Mouse (Mus musculus): ENCODE results near the gene Hoxc8.

Hoxc8 gene

DNA sequence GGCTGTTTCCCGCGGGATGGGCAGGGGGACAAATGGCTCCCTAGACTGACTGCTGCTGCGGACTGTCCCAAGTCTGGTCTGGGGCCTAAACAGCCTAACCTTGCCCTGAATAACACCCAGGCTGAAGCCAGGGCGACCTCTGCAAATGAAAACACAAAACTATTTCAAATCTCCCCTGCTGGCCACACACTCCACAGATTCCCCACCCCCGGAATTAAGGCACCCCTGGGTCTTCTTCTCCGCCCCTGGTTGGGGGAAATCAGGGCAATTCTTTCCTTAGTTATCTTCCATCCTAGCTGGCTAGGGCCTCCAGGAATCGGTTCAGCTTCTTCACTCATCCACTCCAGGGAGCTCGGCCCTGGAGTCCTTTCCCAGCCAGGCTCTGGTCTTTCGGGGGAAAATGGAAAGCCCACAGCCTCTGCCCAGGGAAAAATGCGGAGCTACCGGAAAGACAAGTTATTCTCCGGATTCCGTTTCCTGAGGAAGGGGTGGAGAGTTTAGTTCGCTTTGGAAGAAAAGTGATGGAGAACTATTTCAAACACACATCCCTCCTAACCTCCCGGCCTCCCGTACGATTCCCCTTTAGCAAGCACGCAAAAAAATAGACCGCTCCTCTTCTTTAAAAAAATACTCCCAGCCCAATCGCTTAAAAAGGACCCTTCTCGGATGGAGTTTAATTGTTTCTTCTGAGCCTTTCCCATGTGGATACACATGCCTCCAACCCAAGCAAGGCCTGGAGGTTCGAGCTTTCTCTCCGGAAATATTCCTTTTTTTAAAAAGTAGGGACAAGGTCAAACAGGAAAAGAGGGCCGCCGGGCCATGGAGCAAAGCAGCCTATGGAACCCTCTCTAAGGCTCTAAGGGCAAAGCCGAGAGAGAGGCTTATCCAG lies 25.2 kb upstream of the Hoxc8 start:
- no peak for DNase-seq

DNA sequence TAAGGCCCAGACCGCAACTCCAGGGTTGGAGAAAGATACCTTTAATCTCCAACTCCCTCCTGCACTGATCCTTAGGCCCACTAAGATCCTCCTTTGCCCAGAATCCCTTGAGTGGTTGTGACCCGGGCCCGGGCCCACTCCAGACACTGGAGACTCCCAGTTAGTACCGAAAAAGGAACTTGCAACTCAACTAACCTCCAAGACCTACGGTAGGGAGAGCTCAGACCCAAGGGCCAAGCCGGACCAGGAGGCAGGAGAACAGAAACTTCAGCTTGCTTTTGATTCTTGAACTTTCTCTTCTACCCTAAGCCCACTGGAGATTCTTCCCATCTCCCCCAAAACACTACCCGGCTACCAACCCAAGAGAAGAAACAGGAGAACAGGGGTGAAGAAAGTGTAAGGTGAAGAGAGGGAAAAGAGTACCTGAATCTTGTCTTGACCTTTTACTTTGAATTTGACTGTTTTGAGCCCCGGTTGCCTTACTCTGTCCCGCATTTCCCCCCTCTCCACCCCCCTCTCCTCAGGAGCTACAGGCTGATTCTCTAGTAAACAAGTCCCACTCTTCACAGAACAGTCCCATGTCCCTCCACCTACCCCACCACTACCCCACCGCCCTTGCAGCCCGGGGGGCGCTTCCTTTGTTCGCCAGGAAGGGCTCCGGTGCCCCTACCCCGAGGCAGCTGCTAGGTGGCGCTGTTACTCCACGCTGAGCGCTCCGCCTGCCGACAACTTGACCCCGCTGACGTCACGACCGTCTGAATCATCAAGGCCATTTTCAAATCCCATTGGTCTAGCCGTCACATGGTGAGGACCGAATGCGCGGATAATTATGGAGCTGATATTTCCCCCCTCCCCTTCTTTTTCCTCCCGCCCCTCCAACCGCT lies 24.3 kb upstream of the Hoxc8 start:
- DNase-seq: peak; percentile 74 to 78

DNA sequence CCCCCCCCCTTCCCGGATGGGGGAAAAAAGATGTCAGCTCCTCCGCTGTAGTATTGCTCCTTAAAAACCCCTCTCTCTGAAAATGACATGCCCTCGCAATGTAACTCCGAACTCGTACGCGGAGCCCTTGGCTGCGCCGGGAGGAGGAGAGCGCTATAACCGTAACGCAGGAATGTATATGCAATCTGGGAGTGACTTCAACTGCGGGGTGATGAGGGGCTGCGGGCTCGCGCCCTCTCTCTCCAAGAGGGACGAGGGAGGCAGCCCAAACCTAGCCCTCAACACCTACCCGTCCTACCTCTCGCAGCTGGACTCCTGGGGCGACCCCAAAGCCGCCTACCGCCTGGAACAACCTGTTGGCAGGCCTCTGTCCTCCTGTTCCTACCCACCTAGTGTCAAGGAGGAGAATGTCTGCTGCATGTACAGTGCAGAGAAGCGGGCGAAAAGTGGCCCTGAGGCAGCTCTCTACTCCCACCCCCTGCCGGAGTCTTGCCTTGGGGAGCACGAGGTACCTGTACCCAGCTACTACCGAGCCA lies 23.6 kb upstream of the Hoxc8 start, which contains the start of gene Hoxc10:
Hoxc10 (plus strand) TSS at position 21 of the 536 bp plus-strand sequence.
- no peak for DNase-seq

DNA sequence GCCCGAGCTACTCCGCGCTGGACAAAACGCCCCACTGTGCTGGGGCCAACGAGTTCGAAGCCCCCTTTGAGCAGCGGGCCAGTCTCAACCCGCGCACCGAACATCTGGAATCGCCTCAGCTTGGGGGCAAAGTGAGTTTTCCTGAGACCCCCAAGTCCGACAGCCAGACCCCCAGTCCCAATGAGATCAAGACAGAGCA lies 23.2 kb upstream of the Hoxc8 start, which contains the start of gene Hoxc5:
Hoxc5 (plus strand) TSS at position 132 of the 199 bp plus-strand sequence.
- no peak for DNase-seq

DNA sequence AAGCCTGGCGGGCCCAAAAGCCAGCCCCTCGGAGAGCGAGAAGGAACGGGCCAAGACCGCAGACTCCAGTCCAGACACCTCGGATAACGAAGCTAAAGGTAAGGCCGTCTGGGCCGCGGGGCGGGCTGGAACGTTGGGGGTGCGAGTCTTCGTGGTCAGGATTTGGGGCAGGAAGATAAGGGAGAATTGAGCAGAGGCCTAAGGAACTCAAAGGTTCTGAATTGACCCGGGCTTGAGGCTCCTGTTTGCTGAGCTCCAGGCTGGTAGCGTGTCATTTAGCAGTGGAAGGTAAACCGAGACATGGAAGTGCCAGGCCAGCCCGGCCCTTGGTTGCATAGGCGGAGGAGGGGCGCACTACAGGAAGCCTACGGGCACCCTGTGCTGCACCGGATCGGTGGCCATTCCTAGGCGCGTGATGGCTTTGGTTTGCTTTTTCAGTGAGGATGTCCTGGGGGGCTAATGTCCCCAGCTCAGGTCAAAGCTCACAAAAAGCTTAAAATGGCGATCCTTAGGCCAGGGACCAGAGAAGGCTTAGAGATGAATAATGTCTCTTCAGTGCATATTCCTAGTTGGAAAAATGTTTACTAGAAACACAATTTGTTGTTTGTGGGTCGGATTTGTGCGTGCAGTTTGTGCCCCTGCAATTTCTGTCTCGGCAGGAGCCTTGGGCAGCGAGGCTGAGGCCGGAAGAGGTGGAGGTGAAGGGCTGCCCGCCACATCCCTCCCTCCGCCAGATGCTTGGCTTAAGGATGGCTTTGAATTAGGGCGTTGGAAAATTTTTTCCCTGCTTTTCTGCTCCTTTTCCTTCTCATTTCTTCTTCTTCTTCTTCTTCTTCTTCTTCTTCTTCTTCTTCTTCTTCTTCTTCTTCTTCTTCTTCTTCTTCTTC lies 22.7 kb upstream of the Hoxc8 start:
- DNase-seq: no peak

DNA sequence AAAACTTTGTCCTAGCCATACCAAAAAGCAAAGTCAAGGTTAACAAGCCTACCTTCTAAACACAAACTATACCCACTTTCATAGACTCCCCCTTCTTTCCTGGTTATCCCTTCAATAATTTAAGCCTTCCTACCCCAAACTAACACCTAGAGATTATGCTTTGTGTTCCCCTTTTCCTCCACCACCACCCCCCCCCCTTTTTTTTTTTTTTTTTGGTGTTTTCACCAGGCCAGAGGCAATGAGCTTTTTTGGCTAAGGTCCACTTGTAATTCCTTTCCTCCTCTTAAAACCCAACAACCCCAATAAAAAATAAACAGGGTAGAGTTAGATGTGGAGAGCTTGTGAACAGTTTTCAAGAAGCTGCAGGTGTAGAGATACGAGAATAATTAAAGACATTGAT lies 21.1 kb upstream of the Hoxc8 start:
- DNase-seq: no peak

DNA sequence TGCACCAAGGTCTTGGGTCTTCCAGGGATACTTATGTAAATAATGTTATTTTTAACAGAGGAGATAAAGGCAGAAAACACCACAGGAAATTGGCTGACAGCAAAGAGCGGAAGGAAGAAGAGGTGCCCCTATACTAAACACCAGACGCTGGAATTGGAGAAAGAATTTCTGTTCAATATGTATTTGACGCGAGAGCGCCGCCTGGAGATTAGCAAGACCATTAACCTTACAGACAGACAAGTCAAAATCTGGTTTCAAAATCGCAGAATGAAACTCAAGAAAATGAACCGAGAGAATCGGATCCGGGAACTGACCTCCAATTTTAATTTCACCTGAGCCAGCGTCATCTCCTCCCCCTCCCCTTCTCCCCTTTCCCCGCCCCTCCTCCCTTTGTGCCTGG lies 19.7 kb upstream of the Hoxc8 start:
- no peak for DNase-seq

DNA sequence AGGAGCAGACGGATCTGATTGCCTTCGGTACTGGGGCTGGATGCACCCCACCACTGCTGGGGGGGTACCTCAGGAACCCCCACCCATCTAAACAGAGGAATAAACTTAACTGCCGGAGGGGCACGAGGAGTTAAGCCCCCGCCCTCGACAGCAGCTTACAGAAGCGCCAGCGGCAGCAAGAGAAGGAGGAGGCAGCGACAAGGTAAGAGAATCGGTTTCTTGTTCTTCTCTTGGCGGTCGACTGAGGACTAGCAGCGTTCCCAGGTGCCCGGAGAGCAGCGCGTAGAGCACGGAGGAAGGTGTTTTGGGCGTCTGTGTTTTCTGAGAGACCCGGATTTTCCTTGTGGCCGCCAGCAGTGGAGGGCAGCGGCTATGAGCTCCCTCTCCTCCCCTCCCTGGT lies 18.2 kb upstream of the Hoxc8 start:
- no peak for DNase-seq

DNA sequence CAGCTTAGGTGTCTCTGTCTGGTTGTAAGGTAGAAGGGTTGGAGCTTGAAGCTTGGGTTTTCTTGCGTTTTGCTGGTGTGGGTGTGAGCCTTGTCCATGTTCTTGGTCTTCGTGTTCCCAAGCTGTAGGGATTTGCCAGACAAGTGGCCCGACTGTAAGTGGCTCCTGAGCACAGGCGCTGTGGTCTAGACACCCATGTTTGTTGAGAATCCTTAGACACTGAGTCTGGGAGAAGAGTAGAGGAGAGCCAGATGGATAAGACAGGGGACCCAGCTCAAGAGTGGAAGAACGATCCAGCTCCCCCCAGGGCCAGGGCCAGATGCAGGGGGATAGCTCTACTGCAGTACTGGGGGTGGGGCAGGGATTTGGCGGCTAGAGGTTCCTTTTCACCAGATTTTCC lies 17.7 kb upstream of the Hoxc8 start:
- DNase-seq: no peak

DNA sequence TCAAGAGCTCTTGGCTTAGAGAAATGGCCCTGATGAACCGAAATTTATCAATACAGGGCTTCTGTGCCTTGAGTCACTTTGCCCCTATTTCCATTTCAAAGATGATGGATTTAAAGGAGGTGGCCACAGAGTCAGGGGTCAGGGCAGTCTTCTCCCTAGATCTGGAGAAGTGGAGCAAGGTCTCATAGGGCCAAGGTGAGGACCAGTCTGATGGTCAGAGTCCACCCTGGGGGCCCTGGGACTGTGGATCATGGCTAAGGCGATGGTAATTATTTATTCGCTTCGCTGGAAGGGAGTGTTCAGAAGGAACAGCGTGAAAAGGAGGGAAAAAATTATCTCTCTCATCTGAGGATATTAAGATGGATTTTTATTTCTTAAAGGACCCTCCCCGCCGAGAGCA lies 15.4 kb upstream of the Hoxc8 start:
- no peak for DNase-seq

DNA sequence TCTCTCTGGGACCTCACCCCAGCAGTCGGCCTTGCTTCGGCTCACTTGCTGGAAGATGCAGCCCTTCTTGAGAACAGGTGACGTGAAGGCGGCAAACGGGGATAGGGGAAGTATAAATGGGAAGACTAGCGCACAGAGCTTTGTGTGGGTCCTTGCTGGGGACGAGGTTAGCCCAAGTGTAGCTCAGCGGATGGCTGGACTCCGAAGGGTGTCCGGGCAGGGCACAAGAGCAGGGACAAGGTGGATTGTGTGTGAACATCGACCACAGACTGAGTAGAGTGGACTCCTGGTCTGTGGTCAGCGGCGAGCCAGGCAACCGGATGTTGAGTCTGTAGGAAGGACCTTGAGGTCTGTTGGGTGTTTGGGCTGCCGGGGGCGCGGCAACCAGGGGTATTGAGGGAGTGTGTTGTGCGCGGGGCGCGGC lies 14.7 kb upstream of the Hoxc8 start:
- no peak for DNase-seq

DNA sequence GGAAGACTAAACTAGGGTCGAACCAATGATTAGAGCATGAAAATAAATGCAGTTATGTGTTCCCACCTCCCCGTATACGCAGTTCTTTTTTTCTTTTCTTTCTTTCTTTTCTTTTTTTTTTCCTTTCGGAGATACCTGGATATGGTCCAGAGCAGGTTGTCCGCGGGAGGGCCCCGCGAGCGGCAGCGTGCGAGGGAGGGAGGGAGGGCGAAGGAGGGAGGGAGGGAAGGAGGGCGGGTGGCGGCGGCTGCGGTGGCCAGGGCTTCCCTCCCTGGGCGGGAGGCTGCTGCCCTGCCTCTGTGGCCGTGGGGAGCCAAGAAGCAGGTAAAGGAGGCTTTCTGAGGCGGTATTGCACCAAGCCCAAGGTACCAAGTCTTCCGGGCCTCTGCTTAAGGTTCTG lies 14.2 kb upstream of the Hoxc8 start, which contains the start of gene Hoxc9:
Hoxc9 (plus strand) TSS at position 269 of the 400 bp plus-strand sequence.
- no peak for DNase-seq

DNA sequence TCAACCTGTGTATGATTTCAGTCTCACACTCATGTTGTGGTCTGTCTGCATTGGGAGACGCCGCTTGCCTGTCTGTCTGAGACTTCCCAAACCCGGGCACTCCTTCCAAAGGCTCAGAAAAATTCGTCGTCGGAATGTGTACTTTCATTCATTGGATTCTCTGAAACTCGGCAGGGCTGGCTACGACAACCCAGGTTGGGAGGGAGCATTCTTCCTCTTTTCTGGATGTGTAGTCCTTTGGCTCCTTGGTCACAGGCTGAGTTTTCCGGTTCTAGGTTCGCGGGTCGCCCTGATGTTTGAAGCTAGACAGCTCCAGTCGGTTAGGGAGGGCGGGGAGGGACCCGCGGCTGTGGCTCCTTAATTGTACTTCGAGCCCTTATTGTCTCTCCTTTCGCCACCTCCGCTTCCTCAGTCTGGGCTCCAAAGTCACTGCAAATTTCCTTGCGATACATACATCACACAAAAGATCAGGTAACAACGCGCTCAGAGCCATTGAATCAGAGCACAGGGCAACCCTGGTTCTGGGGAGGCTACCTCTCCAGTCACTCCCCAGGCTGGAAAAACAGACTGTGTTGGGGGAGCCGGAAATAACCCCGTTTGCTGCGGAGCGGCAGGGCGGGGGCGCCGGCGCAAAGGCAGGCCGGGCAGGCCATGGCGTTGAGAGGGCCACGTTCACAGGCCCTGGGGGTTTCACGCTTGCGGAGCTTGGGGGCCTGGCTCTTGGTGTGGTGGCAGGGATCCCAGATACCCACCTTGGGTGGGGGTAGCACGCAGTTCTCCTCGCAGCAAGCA lies 13.6 kb upstream of the Hoxc8 start:
- no peak for DNase-seq

DNA sequence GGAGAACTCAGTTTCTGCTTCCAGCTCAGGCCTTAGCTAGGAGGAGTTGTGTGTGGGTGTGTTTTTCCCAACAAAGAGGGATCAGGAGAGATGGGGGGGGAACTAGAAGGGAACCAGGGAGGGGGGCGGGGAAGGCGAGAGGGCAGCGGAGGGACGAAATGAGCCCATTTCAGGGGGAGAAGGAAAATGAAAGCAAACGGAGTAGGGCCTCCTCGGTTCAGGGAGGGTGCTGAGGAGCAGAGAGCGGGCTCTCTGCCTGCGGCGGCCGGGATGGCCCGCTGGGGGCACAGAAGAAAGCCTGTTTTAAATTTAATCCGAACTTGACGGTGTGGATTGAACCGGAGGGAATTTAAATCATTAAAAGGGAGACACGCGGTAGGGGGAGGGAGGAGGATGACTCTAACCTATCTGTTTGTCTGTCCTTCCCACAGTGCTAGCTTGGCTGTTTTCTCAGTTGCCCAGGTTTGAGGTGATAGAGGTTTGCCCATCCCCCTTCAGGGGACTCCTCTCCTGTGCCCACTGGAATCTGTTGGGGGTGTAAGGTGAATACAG lies 12.9 kb upstream of the Hoxc8 start:
- no peak for DNase-seq

DNA sequence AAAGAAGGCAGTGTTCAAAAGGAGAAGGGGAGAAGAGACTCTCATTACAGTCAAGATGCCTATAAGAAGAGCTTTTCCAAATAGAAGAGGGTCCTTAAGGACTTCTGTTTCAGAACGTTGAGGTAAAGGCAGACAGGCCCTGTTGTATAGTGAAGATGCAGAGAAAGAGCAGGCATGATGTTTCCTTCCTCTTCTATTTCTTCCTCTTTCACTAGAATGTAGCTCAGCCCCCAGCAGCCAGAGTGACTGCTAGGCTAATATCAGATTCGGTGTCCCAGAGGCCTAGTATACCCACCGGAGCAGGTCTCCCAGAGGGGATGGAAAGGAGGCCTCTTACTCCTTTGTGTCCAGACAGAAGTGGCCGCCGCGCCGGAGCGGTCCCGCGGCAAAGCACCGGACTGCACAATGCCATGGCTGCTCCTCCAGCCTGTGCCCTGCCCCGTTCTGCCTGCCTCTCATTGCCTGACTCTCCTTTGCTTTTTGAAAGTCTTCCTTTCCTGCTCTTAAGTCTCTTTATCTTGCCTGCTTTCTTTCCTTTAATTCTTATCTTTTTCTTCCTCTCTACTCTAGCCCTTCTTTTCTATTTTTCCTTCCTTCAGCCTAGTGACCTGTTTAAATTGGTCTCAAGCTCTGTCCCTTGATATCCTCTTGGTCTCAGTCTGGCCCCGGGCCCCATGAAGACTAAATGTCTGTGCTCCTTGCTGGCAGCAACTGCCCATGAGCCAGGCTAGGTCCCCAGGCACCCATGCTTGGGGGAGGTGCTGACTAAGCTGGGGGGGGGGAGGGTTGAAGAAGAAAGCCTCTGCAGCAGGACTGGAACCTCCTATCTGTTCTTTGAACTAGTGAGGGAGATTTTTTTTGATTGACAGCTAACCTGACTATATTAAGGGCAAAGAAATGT lies 11.5 kb upstream of the Hoxc8 start:
- no peak for DNase-seq

DNA sequence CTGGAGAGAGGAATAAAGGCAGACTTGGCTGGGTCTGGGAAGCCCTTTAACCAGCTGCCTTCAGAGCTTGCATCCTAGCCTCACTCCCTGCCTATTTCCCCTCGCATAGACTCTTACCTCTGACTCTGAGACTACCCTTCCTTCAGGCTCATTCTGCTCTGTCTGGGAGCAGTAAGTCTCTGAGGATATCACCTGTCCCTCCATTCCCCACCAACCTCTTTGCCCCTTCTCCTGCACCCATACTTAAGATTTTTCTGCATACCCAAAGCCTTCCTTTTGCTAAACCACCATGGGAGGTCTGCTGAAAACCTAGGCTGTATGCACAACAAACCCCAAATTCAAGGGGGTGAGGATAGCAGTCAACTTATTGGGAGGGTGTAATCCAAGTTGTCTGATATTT lies 10.5 kb upstream of the Hoxc8 start:
- DNase-seq: no peak

DNA sequence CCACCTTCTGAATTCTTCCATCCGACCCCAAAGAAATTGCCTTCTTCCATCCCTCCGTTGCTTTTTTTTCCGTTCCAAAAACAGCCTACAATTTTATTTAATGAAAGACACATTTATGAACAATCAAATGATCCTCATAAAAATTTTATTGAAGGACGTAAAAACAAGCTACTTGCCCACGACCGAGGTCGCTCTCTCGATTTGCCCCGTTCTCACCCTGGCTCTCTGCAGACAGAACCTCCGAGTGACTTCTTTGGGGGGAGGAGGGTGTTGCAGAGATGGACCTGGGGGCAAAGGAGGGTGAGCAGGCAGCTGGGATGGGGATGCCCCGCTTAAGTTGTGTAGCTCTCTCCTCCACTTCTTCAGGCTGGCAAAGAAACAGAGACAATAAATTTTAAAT lies 10.1 kb upstream of the Hoxc8 start:
- no peak for DNase-seq

DNA sequence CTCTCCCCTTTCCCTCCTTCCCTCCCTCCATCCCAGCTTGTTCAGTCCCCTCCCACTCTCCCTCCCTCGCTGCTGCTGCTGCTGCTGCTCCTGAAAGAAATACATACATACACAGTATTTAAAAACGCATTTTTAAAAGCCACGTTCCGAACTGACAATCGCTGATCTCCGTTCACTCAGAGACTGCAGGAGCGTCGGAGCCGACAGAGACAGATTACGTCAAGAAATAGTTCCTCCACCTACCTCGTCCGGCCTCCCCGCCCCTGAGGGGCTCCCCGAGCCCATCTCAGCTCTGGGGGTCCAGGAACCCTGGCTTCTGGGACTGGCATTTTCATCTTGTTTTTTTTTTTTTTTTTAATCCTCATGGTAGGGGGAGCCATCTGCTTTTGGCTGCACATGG lies 9.5 kb upstream of the Hoxc8 start:
- DNase-seq: no peak

DNA sequence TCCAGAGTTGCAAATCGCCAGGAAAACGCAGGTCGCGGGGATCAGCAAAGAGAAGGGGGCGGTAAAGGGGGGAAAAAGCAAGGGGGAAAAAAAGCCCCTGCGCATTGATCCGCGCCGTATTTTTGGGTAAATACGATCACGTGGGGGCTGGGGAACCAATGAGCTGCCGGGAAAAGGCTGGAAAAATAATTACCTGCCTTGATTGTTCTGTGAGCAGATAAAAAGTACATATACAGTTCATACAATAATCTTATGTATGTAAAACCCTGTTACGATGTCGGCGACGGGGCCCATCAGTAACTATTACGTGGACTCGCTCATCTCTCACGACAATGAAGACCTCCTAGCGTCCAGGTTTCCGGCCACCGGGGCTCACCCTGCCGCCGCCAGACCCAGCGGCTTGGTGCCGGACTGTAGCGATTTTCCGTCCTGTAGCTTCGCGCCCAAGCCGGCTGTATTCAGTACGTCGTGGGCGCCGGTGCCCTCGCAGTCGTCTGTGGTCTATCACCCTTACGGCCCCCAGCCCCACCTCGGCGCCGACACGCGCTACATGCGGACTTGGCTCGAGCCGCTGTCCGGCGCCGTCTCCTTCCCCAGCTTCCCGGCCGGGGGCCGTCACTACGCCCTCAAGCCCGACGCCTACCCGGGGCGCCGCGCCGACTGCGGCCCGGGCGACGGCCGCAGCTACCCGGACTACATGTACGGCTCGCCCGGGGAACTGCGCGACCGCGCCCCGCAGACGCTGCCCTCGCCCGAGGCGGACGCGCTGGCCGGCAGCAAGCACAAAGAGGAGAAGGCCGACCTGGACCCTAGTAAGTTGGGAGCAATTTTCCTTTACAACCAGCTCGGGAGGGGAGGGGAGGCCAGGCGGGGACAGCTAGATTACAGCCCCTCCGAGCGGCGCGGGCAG lies 8.8 kb upstream of the Hoxc8 start:
- DNase-seq: no peak
